Mouse (Mus musculus) bone marrow, adult 2 months (tissue): ENCODE data around the gene Olfr568.

Experiments used
- CTCF ChIP-seq: fragments of 200-500 bp; IDR thresholded peaks from 2 replicates; pipeline ENCODE4 v1.5.1; 2011; ENCODE audit warnings: low read length, control low read depth; ENCODE audit not compliant: control insufficient read depth, insufficient read depth
- POLR2A ChIP-seq: fragments of 200-500 bp; IDR thresholded peaks from 2 replicates; pipeline ENCODE4 v1.6.1; 2011; ENCODE audit warnings: low read depth, mild to moderate bottlenecking, control low read depth, low read length, borderline replicate concordance; ENCODE audit not compliant: control insufficient read depth

DNA sequence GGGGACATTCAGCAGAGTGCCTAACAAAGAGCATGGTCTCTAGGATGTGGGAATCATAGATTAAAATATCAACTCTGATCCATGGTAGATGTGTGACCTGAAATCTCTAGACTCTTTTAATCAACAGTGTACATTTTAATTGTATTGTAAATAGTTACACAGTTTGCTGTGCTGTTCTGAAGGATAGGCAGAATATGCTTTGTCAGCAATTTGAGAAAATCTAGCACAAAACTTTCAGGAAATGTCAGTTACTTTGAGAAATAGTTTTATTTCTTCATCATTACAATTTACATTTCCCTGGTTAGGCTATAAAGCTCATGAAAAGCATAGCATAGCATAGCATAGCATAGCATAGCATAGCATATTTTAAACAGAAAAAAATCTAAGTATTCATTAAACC, 21.1 kb upstream of the Olfr568 start:
- TF ChIP-seq CTCF (no peak), POLR2A (no peak)
